Mouse (Mus musculus) megakaryocyte-erythroid progenitor cell, adult 5-6 weeks (primary cell): Measurements from ENCODE around the gene Pawr. TPM values are rescaled to one million over a fixed set of nuclear protein-coding genes. Genes with fewer than 3 reads are reported as not detected.
A peak's percentile ranks its signal among the peaks of the same experiment; 100 is the strongest.
"Not testable (repeated sequence)": the region's sequence is repeated elsewhere in the genome, so short reads cannot be mapped to it uniquely, and the experiment has no call there.

ENCODE experiments used
- ATAC-seq: replicated peaks from 2 replicates; pipeline ENCODE4 v1.8.0; 2016; ENCODE audit warnings: mild to moderate bottlenecking, inconsistent platforms; ENCODE audit not compliant: severe bottlenecking, poor library complexity, low FRiP score, low TSS enrichment
- total RNA-seq, 2 experiments: library from RNA; stranded (forward) in 1 of 2; stranded (reverse) in 1 of 2; fragments of 200-1000, 215-1000 nt in 1 of 2; fragments of >200 nt in 1 of 2; fragmentation: Nextera tagmentation in 1 of 2; gene quantifications; 2 replicates each; pipeline ENCODE4 v1.2.3; 2014 to 2017

Pawr gene
- total RNA-seq, 2 experiments from 2014 or later, result not detected

DNA sequence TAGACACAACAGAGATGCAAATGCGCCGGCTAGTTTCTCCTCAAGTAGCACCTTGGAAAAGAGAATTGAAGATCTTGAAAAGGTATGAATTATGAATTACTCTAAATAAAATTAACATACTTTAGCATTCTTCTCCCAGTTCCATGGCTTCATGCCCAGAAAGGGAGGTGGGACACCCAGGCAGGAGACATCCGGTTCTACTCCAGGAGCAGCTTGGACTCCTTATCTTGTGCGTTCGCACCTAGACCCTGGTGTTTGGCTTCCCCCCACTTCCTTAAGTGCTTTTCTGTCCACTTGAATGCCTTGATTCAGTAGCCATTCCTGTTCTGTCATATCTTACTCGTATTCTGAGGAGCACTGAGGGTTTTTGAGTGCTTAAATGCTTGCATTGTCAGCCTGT, 77.6 kb downstream of the Pawr start:
- ATAC-seq, result no peak

DNA sequence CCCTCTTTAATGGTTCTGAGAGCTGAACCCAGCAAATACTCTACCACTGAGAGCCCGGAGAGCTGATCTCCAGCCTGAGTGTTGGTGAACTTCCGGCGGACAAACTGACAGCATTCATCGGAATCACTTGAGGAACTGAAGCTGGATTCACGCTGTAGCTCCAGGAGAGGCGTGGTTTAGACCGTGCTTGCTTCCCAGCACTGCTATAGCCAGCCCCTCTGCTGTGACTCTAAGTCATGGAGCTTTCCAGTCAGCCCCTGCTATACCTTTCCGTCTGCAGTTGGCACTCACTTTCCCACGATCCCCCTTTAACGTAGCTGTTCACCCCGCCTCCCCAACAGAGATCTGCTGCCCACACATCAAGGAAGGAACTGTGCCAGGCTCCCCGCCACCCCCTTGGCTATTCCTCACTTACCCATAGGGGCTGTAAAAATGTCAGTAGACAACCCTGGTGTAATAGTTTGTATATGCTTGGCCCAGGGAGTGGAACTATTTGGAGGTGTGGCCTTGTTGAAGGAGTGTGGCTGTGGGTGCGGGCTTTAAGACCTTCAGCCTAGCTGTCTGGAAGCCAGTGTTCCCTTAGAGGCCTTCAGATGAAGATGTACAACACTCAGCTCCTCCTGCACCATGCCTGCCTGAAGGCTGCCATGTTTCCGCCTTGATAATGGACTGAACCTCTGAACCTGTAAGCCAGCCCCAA, 83.2 kb downstream of the Pawr start:
- no peak for ATAC-seq

GRCm38 (mm10) chr10:108417448-108417847, 85.5 kb downstream of the Pawr start:
- no peak for ATAC-seq

DNA sequence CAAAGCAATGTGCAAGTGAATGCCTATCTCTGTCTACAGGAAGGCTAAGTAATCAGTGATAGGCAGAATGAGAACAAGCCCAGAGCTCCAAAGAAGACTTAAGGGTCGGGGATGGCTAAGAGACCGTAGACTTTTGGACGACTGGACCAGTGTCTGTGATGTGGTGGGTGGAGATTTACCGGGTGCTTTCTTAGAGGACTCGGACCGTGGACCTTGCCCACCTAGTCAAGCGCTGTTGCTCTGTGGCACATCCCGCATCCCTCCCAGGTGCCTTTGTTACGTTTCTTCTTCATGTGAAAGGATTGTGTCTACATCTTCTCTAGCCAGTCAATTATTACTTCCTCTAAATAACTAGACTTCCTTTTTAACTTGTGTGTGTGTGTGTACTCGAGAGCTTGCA, 98.6 kb downstream of the Pawr start:
- no peak for ATAC-seq

DNA sequence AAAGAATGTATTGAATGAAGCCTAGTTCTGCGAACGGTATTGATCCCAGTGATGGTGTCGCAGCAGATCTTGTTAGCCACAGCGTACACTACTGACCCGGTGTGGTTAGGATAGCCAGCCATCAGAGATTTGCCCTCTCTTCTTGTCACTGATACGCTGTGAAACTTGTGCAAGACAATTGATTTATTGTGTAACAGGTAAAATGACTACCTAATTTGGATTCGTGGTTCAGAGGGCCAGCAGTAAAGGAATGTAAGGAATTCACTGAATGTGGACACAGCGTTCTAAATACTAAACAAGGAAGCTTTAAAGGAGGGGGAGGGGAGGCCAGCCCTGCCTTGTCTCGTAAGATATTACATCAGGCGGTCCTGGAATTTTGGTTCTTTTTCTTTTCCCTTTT, 100.3 kb downstream of the Pawr start:
- ATAC-seq, result no peak

- no peak for ATAC-seq
These were observed 102.1 kb downstream of the Pawr start for GRCm38 (mm10) chr10:108433976-108434375.

DNA sequence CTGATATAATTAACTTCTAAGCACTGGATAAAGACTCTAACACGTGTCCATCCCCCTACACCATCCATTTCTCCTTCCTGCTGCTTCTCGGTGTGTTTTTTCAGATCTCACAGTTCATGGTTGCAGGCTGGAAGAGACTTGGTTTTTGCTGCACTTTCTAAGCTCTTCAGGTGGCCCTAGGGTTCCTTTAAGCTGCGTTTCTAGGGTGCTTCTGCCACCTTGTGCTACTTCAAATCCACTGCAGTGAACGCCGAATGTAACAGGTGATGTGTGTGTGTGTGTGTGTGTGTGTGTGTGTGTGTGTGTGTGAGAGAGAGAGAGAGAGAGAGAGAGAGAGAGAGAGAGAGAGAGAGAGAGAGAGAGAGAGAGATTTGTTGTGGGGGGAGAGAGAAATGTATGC, 103.7 kb downstream of the Pawr start:
- ATAC-seq, result no peak

DNA sequence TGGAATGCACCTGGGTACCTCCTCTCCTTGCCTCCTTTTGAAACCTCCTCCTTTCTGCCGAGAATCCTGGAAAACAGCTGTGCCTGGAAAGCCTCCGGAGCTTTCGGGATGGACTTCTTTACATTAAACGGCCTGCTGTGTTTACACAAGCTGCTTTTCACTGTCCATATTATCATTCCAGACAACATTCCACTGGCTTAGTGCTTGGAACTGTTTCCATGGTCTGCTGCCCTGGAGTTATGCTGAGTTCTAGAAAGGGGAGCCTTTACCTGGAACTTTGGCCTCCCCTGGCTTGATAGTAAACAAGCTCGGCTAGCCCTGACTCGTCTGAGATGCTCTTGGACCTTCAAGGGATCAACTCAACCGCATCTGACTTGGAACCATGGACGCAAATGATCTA, 104.4 kb downstream of the Pawr start:
- ATAC-seq, result no peak

GRCm38 (mm10) chr10:108440251-108440650, 108.3 kb downstream of the Pawr start:
- not testable (repeated sequence) for ATAC-seq

DNA sequence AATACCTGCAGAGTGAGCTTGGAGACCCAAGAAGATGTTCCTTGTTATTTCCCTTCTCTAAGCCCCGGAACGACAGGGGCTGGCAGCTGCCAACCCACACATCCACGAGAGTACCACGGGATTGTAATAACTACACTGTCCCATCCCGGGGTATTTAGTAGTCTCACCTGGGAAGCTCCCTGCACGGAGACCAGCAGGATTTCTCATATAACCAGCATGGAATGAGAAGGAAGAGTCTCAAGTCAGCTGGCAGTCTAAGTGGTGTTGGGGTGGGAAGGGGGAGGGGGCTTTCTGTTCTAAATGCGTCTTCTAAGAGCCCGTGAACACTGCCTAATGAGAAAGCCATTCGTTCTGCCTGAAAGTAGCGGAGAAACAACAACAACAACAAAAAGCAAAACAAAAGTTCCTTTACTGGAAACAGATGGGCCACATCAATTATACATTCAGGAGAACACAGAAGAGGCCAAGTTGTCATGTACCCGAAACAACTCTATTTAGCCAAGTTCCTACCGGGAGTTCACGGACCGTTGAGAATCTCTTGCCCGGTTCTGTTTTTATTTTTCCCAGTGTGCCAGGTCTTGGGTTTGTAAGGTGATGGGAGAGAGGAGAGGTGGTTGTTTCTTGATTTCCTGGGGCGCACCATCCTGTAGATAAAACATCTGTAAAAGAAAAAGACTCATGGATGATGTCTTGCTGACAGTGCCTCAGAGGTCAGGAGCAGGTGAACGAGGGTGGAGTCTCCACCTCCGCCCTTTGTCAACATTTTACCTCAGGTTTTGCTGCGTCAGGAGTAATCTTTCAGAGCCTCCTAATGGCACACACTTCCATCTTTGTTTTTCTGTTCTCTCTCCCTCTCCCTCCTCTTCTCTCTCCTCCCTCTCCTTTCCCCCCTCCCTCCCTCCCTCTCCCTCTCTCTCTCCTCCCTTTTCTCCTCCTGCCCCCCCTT, 112.3 kb downstream of the Pawr start:
- no peak for ATAC-seq

DNA sequence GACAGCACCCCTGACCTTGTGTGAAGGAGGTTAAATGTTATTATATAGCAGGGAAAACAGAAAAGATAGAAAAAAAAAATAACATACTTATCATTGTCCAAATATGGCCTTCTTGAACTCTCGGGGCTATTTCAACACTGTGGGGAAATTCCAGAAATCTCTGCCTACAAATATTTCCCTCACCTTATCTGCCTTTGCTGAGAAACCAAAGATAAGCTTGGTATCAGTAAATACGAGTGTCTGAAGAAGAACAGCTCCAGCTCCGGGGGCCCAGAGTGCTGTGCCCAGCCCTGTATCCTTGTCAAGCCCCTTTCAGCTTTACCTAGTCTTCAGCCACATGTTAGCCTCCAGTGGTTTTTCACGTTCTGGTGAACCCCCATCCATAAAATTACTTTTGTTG, 113.2 kb downstream of the Pawr start:
- no peak for ATAC-seq

DNA sequence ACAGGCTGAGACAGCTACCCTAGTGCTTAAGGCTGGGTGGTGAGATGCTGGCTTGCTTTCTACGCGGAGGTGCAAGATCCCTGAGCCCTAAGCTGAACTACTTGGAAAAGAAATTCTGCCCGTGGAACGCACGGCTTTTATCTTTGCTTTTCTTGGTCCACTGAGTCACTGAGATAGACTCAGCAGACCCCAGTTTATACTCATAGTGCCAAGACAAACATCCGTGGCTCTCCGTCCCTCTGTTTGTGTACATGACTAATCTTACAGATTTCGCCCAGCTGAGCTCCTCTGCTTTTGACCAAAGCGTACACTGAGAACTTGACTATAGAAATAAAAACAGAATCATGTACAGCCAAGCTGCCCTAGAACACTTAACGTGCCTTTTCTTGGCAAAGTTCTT, 113.7 kb downstream of the Pawr start:
- no peak for ATAC-seq

GRCm38 (mm10) chr10:108446041-108446931, 114.4 kb downstream of the Pawr start:
- ATAC-seq, result peak; percentile 80

GRCm38 (mm10) chr10:108447211-108447610, 115.3 kb downstream of the Pawr start:
- no peak for ATAC-seq

- no peak for ATAC-seq
These were observed 116.5 kb downstream of the Pawr start for GRCm38 (mm10) chr10:108448421-108448820.

GRCm38 (mm10) chr10:108450401-108450800, 118.5 kb downstream of the Pawr start:
- ATAC-seq, result no peak

DNA sequence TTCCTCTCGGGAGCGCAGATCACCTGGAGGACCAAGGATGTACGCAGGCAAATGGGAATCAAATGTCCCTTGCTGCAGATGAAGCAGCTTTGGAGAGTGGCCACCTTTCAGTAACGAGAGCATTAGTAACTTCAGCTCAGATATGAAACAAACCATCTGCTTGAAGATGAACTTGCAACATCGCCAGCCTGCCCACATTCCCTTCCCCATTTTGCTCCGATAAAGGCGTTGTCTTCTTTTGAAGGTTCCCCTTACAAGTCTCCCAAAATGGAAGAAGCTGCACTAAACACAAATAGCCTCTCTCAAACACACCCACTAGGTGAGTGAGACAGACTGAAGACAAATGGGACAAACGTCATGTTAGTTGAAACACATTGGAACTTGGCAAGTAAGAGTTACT, 119.6 kb downstream of the Pawr start:
- no peak for ATAC-seq

DNA sequence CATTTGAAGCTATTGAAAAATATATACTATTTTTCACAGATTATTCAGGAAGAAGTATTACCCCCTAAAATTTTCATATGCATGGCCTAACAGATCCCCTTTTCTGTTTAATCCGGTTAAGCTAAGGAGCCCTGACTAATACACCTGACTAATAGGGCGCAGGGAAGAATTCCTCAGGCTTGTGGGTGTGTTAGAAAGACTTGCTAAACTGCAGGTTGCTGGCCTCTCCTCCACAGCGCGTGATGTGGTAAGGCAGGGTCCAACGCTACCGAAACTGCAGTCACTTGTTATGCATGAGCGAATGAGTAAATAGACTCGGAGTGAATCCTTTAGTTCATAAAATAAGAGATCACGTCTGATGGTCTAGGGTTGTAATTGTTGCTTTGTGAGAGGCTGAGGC, 120.5 kb downstream of the Pawr start:
- ATAC-seq, result no peak

- no peak for ATAC-seq
These were observed 121.6 kb downstream of the Pawr start for GRCm38 (mm10) chr10:108453561-108453960.

GRCm38 (mm10) chr10:108454691-108455117, 122.8 kb downstream of the Pawr start:
- peak; percentile 47; the same call in 1 of the 2 replicates for ATAC-seq
